Mouse (Mus musculus) cerebellum, postnatal 25 days (tissue): Measurements from ENCODE around the gene Dirc2.
A peak's percentile ranks its signal among the peaks of the same experiment; 100 is the strongest.

Experiments
- DNase-seq, 2 experiments: peaks; one replicate each; pipeline ENCODE4 v3.0.0; 2021; ENCODE audit warnings: mixed read lengths in 2 of 2

The Dirc2 gene

DNA sequence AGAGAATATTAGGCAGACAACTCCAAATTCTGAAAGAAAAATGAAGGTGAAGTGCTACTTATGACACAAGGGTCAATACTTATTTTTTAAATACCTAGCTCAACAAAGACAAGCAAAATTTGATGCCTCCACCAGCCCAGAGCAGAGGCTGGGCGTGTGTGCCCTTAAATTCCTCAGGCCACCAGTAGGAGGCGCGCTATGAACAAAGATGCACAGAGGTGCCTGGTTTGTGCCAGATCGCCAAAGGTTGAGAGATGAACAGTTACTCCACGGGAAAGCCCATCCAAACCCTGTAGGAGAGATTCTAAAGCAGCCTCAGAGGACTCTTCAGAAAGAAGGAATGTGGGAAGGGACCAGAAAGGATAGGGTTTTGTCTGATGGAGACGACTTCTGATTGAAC lies 35.1 kb downstream of the Dirc2 start:
- peak; percentile 73 to 84 for DNase-seq

GRCm38 (mm10) chr16:35732096-35732495 lies 37.1 kb downstream of the Dirc2 start:
- peak; percentile 33 to 45 for DNase-seq

- DNase-seq, result no peak
Observed at GRCm38 (mm10) chr16:35729151-35729738, 39.9 kb downstream of the Dirc2 start.

GRCm38 (mm10) chr16:35726601-35727000 lies 42.6 kb downstream of the Dirc2 start:
- no peak for DNase-seq

GRCm38 (mm10) chr16:35724561-35724960 lies 44.6 kb downstream of the Dirc2 start:
- no peak for DNase-seq

GRCm38 (mm10) chr16:35717761-35718160 lies 51.4 kb downstream of the Dirc2 start:
- no peak for DNase-seq

DNA sequence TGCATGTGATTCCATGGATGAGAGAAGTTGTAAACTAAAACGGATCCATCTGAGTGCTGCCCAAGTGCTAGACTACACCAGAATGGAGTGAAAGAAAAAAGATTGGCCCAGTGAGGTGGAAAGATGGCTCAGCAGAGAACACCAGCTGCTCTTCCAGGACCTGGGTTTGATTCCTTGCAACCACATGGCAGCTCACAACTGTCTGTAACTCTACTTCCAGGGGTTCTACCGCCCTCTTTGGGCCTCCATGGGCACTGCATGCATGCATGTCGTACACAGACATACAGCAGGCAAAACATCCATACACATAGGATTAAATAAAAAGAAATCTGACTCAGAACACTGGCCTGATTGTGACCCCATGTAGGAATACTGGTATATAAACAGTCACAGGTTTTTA lies 52.9 kb downstream of the Dirc2 start:
- peak in 1 of 2 experiments; percentile 26 for DNase-seq

GRCm38 (mm10) chr16:35715771-35716170 lies 53.4 kb downstream of the Dirc2 start:
- DNase-seq, result no peak

- DNase-seq, result no peak
Observed at GRCm38 (mm10) chr16:35715350-35715749, 53.8 kb downstream of the Dirc2 start.

- DNase-seq, result no peak
Observed at GRCm38 (mm10) chr16:35714689-35715088, 54.5 kb downstream of the Dirc2 start.

DNA sequence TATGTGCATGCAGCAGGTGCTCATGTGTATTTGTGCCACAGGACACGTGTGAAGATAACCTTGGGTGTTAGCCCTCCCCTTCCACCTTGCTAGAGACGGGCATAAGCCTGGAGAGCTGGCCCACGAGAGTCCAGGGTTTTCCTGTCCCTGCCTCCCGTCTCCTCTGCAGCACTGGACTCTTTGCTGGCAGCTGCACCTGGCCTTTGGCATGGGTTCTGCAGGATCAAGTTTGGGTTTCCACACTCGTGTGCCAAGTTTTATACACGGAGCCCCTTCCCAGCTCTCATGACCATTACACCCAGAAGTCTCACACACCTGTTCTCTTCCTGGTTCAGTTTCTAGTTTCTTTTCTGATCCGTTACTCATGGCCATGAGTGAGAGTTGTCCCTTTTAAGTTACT lies 55.5 kb downstream of the Dirc2 start:
- DNase-seq, result peak in 1 of 2 experiments; percentile 25

DNA sequence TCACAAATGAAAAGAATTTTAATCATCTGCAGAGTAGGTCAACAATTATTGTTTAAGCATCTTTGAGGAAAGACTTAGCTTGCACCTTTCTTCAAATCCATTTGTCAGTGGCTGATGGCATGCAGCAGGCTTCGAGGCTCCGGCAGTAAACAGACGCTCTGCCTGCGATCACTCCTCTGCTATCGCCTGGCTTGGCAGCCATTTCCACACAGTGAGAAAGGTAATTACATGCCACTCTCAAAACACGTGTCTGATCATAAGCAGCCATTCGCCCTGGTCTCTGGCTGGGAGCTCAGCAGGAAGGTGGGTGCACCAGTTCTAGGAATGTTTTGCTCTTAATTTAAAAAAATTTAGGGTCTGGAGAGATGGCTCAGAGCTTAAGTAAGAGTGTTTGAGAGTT lies 58.2 kb downstream of the Dirc2 start:
- DNase-seq, result peak in 1 of 2 experiments; percentile 21

GRCm38 (mm10) chr16:35707004-35707403 lies 62.2 kb downstream of the Dirc2 start:
- DNase-seq, result no peak

DNA sequence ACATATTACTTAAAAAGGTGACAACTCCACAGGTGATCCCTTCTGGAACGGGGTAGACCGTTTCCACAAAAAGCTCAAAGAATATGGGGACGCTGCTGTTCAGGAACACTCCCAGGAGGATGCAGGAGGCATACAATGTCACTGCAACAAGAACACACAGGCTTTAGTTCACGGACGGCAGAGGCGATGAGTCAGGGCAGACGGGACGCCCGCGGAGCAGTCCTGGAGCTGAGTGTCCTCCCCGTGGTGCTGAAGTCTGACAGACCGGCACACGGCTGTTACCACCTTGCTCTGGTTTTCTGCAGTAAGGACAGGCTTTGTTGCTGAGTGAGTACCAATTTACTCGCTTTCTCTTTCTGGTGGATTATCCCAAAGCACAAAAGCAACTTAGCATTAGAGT lies 64.4 kb downstream of the Dirc2 start:
- DNase-seq, result peak; percentile 20 to 58

GRCm38 (mm10) chr16:35703763-35704679 lies 65.1 kb downstream of the Dirc2 start:
- no peak for DNase-seq

- no peak for DNase-seq
Observed at GRCm38 (mm10) chr16:35701823-35702222, 67.3 kb downstream of the Dirc2 start.

DNA sequence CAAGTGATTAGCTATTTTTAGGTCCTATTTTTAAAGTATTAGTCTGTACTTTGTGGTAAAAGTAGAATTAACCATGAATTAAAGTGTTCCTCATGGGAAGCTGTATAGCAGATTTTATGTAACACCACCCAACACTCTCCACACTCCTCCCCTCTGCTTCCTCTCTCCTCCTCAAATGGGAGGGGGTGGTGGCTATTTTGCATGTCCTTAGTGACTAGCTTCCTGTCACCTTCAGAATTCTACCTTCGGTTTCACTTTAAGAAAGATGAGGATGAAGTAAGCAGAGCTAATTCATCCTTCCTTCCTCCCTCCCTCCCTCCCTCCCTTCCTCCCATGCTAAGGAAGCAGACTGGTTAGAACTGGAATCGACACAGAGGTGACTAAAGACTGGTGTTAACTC lies 73.1 kb downstream of the Dirc2 start:
- no peak for DNase-seq

DNA sequence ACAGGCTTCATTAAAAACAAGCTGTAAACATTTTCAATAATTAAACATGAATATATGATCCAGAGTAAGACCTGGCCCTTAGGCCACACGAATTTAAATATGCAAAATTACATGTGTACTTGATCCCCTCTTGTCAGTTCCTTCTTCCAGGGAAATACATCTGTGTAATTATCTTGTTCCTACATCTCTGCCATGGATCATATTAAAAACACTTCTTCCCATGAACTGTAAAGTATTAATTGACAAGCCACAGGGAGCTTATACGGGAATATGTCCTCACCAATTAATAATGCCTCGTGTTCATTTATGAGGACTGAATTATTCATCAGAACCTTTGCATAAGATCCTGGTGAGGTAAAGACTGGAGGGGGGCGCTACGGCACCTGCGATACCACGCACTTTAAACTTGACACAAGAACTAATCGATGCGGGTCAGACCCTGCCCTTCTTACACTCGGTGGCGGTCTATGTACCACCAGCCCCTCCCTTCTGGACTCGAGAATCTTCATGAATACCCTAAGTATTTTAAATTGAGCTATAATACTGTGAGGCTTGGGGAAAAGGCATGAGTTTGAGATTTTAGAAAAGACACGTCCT lies 74.8 kb downstream of the Dirc2 start:
- no peak for DNase-seq

GRCm38 (mm10) chr16:35691606-35692005 lies 77.5 kb downstream of the Dirc2 start:
- DNase-seq, result no peak

- DNase-seq, result peak; percentile 69 to 85
Observed at GRCm38 (mm10) chr16:35686491-35686890, 82.7 kb downstream of the Dirc2 start.

DNA sequence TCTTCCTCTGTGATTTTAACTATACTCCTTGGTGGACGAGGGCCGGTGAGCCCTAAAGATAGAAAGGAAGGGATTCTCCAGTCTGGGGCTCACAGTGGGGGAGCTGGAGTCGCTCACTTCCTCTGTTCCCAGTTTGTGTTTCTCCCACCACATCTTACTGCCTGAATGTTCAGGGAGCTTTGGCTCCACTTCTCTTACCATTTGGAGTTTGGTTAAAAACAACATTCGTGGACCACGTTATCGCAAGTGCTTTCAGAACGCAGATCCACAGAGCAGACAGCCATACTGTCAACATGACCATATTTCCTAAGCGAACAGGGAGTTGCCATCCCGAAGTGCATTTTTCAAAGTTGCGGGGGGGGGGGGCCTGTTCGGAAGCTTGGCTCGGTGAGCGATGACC lies 84.1 kb downstream of the Dirc2 start:
- no peak for DNase-seq

DNA sequence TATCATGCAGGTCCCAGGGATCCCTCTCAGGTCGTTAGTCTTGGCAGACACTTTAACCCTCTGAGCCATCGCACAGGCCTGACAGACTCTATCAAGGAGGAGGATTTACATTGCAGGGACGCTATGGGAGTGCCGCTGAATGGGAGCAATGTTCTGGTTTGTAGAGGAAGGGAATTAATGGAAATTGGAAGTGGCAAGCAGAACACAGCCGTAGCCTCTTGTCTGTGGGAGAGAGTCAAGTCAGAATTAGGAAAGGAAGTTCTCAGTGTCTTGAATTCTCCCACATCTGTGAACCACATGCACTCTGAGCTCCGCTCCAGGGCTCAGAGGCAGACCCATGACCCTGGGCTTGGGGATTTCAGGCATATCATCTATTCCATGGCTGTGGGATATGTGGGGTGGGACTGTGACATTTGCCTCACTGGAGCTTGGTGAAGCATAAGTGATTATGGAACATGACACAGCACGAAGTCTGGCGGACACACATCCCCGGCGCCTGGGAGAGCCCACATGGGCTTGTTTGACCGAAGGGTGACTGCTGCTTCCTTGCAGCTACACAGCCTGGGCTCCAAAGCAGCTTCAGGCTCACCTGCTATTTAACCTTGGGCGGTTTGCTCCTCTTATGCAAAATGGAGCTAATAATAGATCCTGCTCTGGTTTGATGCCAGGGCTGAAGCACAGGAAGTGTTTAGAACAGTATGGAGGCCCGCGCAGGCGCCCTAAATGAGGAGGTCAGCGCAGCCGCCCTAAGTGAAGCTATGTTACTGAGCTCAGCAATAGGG lies 87.6 kb downstream of the Dirc2 start:
- peak; percentile 65 to 76 for DNase-seq

DNA sequence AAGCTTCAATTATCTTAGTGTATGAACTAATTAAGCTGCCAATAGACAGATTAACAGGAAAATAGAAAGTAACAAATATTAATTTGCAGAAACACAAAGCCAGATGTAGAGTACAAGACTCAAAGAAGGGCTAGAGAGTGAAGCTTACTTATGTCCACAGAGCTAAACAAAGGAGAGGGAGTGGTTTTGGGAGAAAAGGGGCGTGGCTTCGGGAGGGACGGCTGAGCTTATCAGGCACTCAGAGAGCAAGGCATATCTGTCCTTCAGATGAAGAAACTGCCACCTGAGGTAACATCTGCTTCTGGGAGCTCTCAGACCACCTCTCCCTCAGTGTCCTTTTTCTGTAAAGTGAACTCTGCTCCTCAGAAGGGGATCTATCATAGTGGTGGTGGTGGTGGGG lies 90.7 kb downstream of the Dirc2 start:
- no peak for DNase-seq
